Mouse (Mus musculus) CH12.LX (cell line): Measurements from ENCODE around the gene B3gnt6. TPM values are rescaled to one million over a fixed set of nuclear protein-coding genes. Genes with fewer than 3 reads are reported as not detected.

Experiments
- DNase-seq: peaks from one replicate; pipeline ENCODE4 v3.0.0-alpha.2; 2013; ENCODE audit errors: extremely low read depth
- H3K27ac ChIP-seq: 2 replicates; pipeline ENCODE4 v1.5.1; 2012; ENCODE audit warnings: low read depth, mild to moderate bottlenecking, control low read depth, moderate library complexity; ENCODE audit not compliant: insufficient read depth
- H3K27me3 ChIP-seq: replicated peaks from 2 replicates; pipeline ENCODE3; 2012; ENCODE audit warnings: inconsistent platforms
- H3K36me3 ChIP-seq, 2 experiments: replicated peaks in 1 of 2; 2 replicates each; pipeline versions ENCODE3 to v1.6.1; 2012; ENCODE audit warnings: inconsistent platforms in 1 of 2, low read length in 1 of 2, mild to moderate bottlenecking in 1 of 2, mixed read lengths in 1 of 2, moderate library complexity in 1 of 2; ENCODE audit not compliant: control insufficient read depth in 1 of 2, insufficient read depth in 1 of 2
- H3K4me1 ChIP-seq, 2 experiments: 2 replicates each; pipeline ENCODE4 v1.6.1; 2012; ENCODE audit warnings: inconsistent platforms in 1 of 2, moderate library complexity in 1 of 2; ENCODE audit not compliant: insufficient read depth in 2 of 2, control insufficient read depth in 1 of 2
- H3K4me2 ChIP-seq: 2 replicates; pipeline ENCODE4 v1.6.1; 2012; ENCODE audit warnings: low read depth, mild to moderate bottlenecking, control low read depth; ENCODE audit not compliant: poor library complexity, insufficient read depth, severe bottlenecking
- H3K4me3 ChIP-seq, 3 experiments: fragments of 150-350 bp in 1 of 3; sonication (generic) in 1 of 3; replicated peaks in 1 of 3; 2 replicates each; pipeline versions ENCODE3 to v1.5.1; 2011 to 2012; ENCODE audit warnings: low read depth in 2 of 3, low read length in 2 of 3, mild to moderate bottlenecking in 2 of 3, moderate library complexity in 2 of 3, control low read depth in 1 of 3, improper control_type of control experiment in 1 of 3, inconsistent platforms in 1 of 3, mixed read lengths in 1 of 3; ENCODE audit not compliant: poor library complexity in 1 of 3
- H3K79me2 ChIP-seq: replicated peaks from 2 replicates; pipeline ENCODE4 v1.6.1; 2012; ENCODE audit warnings: mild to moderate bottlenecking, moderate library complexity; ENCODE audit not compliant: control insufficient read depth, poor library complexity, insufficient read depth, severe bottlenecking; ENCODE audit errors: extremely low read depth
- H3K9ac ChIP-seq: 2 replicates; pipeline ENCODE4 v1.6.1; 2012; ENCODE audit warnings: low read depth, mild to moderate bottlenecking, control low read depth, moderate library complexity; ENCODE audit not compliant: insufficient read depth
- H3K9me3 ChIP-seq: replicated peaks from 2 replicates; pipeline ENCODE3; 2012; ENCODE audit warnings: low read length, inconsistent platforms, mixed read lengths
- BHLHE40 ChIP-seq: IDR thresholded peaks from 2 replicates; pipeline ENCODE4 v1.6.1; 2011; ENCODE audit warnings: mild to moderate bottlenecking, low read depth, low read length, improper control_type of control experiment
- CHD1 ChIP-seq: IDR thresholded peaks from 2 replicates; pipeline ENCODE4 v1.6.1; 2012; ENCODE audit warnings: low read depth, low read length, improper control_type of control experiment, inconsistent platforms
- CHD2 ChIP-seq: IDR thresholded peaks from 2 replicates; pipeline ENCODE4 v1.6.1; 2011; ENCODE audit warnings: low read length, improper control_type of control experiment
- CTCF ChIP-seq, 2 experiments: IDR thresholded peaks in 1 of 2; conservative IDR thresholded peaks in 1 of 2; 2 replicates each; pipeline ENCODE4 v1.5.1; 2011 to 2012; ENCODE audit warnings: low read depth in 2 of 2, low read length in 2 of 2, improper control_type of control experiment in 1 of 2, inconsistent platforms in 1 of 2, mild to moderate bottlenecking in 1 of 2, moderate library complexity in 1 of 2
- GABPA ChIP-seq: IDR thresholded peaks from 2 replicates; pipeline ENCODE4 v1.6.1; 2012; ENCODE audit warnings: low read depth, low read length, improper control_type of control experiment, inconsistent platforms; ENCODE audit not compliant: insufficient replicate concordance
- JUN ChIP-seq: IDR thresholded peaks from 2 replicates; pipeline ENCODE4 v1.6.1; 2011; ENCODE audit warnings: low read depth, mild to moderate bottlenecking, low read length, improper control_type of control experiment, moderate library complexity; ENCODE audit not compliant: insufficient read depth
- JUND ChIP-seq: conservative IDR thresholded peaks from 2 replicates; pipeline ENCODE4 v1.6.1; 2011; ENCODE audit warnings: low read depth, low read length, improper control_type of control experiment
- MAFK ChIP-seq: IDR thresholded peaks from 2 replicates; pipeline ENCODE4 v1.6.1; 2011; ENCODE audit warnings: low read length, improper control_type of control experiment; ENCODE audit not compliant: insufficient replicate concordance
- MEF2A ChIP-seq: IDR thresholded peaks from 2 replicates; pipeline ENCODE4 v1.6.1; 2014; ENCODE audit warnings: low read depth, mild to moderate bottlenecking, inconsistent platforms, low read length, improper control_type of control experiment, borderline replicate concordance
- MXI1 ChIP-seq: IDR thresholded peaks from 2 replicates; pipeline ENCODE4 v1.6.1; 2011; ENCODE audit warnings: mild to moderate bottlenecking, low read depth, low read length, improper control_type of control experiment
- POLR2A ChIP-seq: IDR thresholded peaks from 2 replicates; pipeline ENCODE4 v1.6.1; 2011; ENCODE audit warnings: low read depth, mild to moderate bottlenecking, improper control_type of control experiment, low read length
- POLR2AphosphoS2 ChIP-seq: IDR thresholded peaks from 2 replicates; pipeline ENCODE4 v1.6.1; 2011; ENCODE audit warnings: low read depth, low read length, improper control_type of control experiment
- RAD21 ChIP-seq: IDR thresholded peaks from 2 replicates; pipeline ENCODE4 v1.6.1; 2011; ENCODE audit warnings: low read depth, mild to moderate bottlenecking, low read length, improper control_type of control experiment, moderate library complexity
- TCF12 ChIP-seq: IDR thresholded peaks from 2 replicates; pipeline ENCODE4 v1.6.1; 2014; ENCODE audit warnings: low read depth, mild to moderate bottlenecking, inconsistent platforms, low read length, improper control_type of control experiment
- USF1 ChIP-seq: IDR thresholded peaks from 2 replicates; pipeline ENCODE4 v1.6.1; 2014; ENCODE audit warnings: low read depth, mild to moderate bottlenecking, inconsistent platforms, low read length, improper control_type of control experiment
- USF2 ChIP-seq: conservative IDR thresholded peaks from 2 replicates; pipeline ENCODE4 v1.6.1; 2011; ENCODE audit warnings: low read depth, low read length, improper control_type of control experiment
- ZC3H11A ChIP-seq: IDR thresholded peaks from 2 replicates; pipeline ENCODE4 v1.6.1; 2012; ENCODE audit warnings: low read depth, mild to moderate bottlenecking, inconsistent platforms, low read length, improper control_type of control experiment
- ZMIZ1 ChIP-seq: IDR thresholded peaks from 2 replicates; pipeline ENCODE4 v1.6.1; 2012; ENCODE audit warnings: low read depth, mild to moderate bottlenecking, inconsistent platforms, low read length, improper control_type of control experiment
- ZNF384 ChIP-seq: IDR thresholded peaks from 2 replicates; pipeline ENCODE4 v1.6.1; 2012; ENCODE audit warnings: low read depth, low read length, improper control_type of control experiment, inconsistent platforms
- dilution Hi-C: fragments of 300-500 bp; cut with MboI; formaldehyde crosslinking; loops from 2 replicates; pipeline ENCODE4 v1.14.3; 2020; ENCODE audit warnings: low sequenced_read_pairs; ENCODE audit not compliant: extremely low pct_unique_long_range_greater_than_20kb, extremely low pct_ligation_motif_present
- in situ Hi-C: fragments of 300-500 bp; cut with MboI; formaldehyde crosslinking; loops from 3 replicates; pipeline ENCODE4 v1.14.3; 2019; ENCODE audit warnings: low sequenced_read_pairs, low pct_ligation_motif_present, low pct_unique_long_range_greater_than_20kb, mixed read lengths
- polyA plus RNA-seq: library from polyadenylated mRNA; unstranded; fragments of >175 nt; gene quantifications from 2 replicates; pipeline ENCODE4 v1.2.1, GENCODE M21; 2012; ENCODE audit warnings: low read depth; ENCODE audit not compliant: insufficient read length
- total RNA-seq, 2 experiments: library from RNA; depleted of rRNA; stranded (reverse); fragments of 300-350 nt in 1 of 2; fragments of >200 nt in 1 of 2; gene quantifications; 2 replicates each; pipeline ENCODE4 v1.2.3; 2012 to 2014

B3gnt6 gene
- total and polyA plus RNA-seq, 3 experiments, result not detected

GRCm38 (mm10) chr7:98147766-98148165, 51.5 kb downstream of the B3gnt6 start:
- H3K27ac ChIP-seq, result no peak overlapping the region
- no peaks in the 10 kb centered on the region for H3K36me3 ChIP-seq
- TF ChIP-seq USF1, result no peak
- DNase-seq, result no peak
- H3K27me3 ChIP-seq, result peaks cover 15% of the 10 kb centered on the region
- H3K9me3 ChIP-seq, result no peaks in the 10 kb centered on the region
- no peak overlapping the region for H3K4me2 ChIP-seq
- H3K4me3 ChIP-seq, result no peak overlapping the region
- H3K4me1 ChIP-seq, result peaks cover 9 to 10% of the 10 kb centered on the region in 2 experiments
- in situ Hi-C loops (no loop called here), dilution Hi-C loops (no loop called here)
- H3K79me2 ChIP-seq, result no peaks in the 10 kb centered on the region
- no peak overlapping the region for H3K9ac ChIP-seq

GRCm38 (mm10) chr7:98146447-98146845, 52.8 kb downstream of the B3gnt6 start:
- Histone ChIP-seq H3K27me3 (peaks cover 15% of the 10 kb centered on the region), H3K36me3 (no peaks in the 10 kb centered on the region), H3K4me2 (no peak overlapping the region), H3K4me1 (peaks cover 2 to 9% of the 10 kb centered on the region in 2 experiments), H3K27ac (no peak overlapping the region), H3K9ac (no peak overlapping the region), H3K4me3 (no peak overlapping the region), H3K79me2 (no peaks in the 10 kb centered on the region), H3K9me3 (no peaks in the 10 kb centered on the region)
- TF ChIP-seq MAFK (no peak), ZC3H11A (no peak), BHLHE40 (peak; percentile 43; the same call in 1 of the 2 replicates), MXI1 (no peak), GABPA (no peak), MEF2A (no peak), CHD2 (no peak), JUND (no peak)
- in situ Hi-C loops, result no loop called here
- dilution Hi-C loops, result no loop called here
- no peak for DNase-seq

GRCm38 (mm10) chr7:98145842-98146446, 53.3 kb downstream of the B3gnt6 start:
- H3K27ac ChIP-seq, result no peak overlapping the region
- no peaks in the 10 kb centered on the region for H3K9me3 ChIP-seq
- no peak overlapping the region for H3K4me2 ChIP-seq
- H3K36me3 ChIP-seq, result no peaks in the 10 kb centered on the region
- in situ Hi-C loops, result no loop called here
- peaks cover 15% of the 10 kb centered on the region for H3K27me3 ChIP-seq
- no peak overlapping the region for H3K9ac ChIP-seq
- H3K4me1 ChIP-seq, result peaks cover 5 to 9% of the 10 kb centered on the region in 2 experiments
- H3K4me3 ChIP-seq, result no peak overlapping the region
- no peak for TF ChIP-seq POLR2AphosphoS2
- no peak for TF ChIP-seq JUN
- no peak for TF ChIP-seq POLR2A
- TF ChIP-seq MXI1, result no peak
- no peak for TF ChIP-seq CHD1
- TF ChIP-seq MAFK, result no peak
- TF ChIP-seq TCF12, result no peak
- TF ChIP-seq JUND, result no peak
- TF ChIP-seq MEF2A, result no peak
- no peak for TF ChIP-seq CTCF (conservative IDR thresholded peaks at IDR 0.05 in 1 of 2, IDR thresholded peaks at IDR 0.05 in 1 of 2; ENCODE audit: low read depth in 2 of 2, low read length in 2 of 2)
- no peak for TF ChIP-seq BHLHE40
- no peak for TF ChIP-seq USF2
- no peak for TF ChIP-seq ZNF384
- TF ChIP-seq USF1, result no peak
- no peak for TF ChIP-seq RAD21
- no peak for TF ChIP-seq ZMIZ1
- DNase-seq, result no peak
- dilution Hi-C loops, result no loop called here
- no peaks in the 10 kb centered on the region for H3K79me2 ChIP-seq
